Mouse (Mus musculus): ENCODE data around the gene Kdm1b.

The Kdm1b gene

DNA sequence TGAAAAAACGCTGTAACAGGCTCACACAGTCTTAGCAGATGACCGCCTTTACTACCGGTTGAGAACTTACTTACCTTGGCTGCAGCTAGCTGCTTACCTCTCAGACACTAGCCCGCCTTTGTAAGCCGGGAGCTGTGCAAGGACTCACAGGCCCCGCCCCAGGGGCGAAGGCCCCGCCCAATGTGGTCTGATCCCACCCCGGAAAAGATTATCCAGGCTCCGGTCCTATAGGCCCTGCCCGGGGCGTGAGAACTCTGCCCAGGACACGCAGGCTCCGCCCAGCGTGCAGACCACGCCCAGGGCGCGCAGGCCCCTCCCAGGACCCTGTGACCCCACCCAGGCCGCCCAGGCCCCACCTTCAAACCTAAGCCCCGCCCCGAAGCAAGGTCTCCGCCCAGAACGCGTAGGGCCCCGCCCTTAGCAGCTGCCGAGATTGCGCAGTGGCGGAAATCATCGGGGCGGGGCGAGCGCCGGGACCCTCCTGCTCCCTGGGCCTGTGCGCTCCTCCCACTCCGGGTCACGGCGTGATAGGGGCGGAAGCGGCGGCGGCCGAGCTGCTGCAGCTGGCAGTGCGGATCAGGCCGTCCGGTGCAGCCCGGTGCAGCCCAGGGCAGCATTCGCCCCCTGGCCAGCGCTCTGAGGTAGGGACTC lies at the start of gene Kdm1b:
Gene Kdm1b (plus strand): TSS at position 470 of the 651 bp plus-strand sequence.
- DNase-seq (ENCODE audit: low spot score in 2 of 2): peak; percentile 95 to 97

DNA sequence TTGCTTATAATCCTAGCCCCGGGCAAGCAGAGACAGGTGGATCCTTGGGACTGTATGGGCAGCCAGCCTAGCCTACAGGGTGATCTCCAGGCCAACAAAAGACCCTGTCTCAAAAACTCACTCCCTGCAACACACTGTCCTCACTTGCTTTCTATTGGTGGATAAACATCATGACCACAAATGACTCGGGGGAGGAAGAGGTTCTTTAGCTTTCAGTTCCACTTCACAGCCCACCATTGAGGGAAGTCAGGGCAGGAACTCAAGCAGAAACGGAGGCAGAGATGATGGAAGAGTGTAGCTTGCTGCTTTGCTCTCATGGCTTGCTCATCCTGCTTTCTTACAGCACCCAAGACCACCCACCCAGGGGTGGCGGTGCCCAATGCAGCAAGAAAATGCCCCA lies 45.9 kb upstream of the Kdm1b start:
- DNase-seq (ENCODE audit: low spot score in 2 of 2): no peak

GRCm38 (mm10) chr13:46999498-46999897 lies 43.8 kb upstream of the Kdm1b start:
- DNase-seq (ENCODE audit: low spot score in 2 of 2): no peak

DNA sequence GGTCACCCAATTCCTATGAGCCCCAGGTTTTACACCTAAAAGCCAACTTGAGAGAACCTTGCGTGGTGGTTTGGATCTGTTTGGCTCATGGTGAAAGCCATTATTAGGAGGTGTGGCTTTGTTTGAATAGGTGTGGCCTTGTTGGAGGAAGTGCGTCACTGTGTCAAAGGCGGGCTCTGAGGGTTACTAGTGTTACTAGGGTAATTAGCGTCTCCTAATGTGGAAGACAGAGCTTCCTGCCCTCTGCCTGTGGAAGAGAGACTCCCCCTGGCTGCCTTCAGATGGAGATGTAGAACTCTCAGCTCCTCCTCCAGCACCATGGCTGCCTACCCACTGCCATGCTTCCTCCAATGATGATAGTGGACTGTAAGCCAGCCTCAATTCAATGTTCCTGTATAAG lies 41.7 kb upstream of the Kdm1b start:
- no peak for DNase-seq (ENCODE audit: low spot score in 2 of 2)

DNA sequence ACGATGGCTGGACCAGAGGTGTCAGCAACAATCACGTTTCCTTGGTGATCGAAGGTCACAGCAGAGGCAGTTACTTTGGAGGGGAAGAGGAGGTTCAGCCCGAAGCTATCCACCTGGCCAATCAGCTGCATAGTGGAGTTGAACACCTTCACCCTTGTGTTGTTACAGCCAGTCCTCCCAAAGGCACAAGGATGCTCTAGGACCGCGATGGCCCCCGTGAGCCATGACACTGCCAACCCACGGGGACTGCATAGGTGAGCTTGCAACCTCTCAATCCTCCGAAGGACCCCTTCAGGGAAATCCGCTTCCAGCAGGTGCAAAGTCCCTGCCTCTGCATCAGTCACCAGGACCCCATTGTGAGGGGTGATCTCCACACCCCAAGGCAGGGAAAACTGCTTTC lies 29.6 kb upstream of the Kdm1b start:
- no peak for DNase-seq (ENCODE audit: low spot score in 2 of 2)

DNA sequence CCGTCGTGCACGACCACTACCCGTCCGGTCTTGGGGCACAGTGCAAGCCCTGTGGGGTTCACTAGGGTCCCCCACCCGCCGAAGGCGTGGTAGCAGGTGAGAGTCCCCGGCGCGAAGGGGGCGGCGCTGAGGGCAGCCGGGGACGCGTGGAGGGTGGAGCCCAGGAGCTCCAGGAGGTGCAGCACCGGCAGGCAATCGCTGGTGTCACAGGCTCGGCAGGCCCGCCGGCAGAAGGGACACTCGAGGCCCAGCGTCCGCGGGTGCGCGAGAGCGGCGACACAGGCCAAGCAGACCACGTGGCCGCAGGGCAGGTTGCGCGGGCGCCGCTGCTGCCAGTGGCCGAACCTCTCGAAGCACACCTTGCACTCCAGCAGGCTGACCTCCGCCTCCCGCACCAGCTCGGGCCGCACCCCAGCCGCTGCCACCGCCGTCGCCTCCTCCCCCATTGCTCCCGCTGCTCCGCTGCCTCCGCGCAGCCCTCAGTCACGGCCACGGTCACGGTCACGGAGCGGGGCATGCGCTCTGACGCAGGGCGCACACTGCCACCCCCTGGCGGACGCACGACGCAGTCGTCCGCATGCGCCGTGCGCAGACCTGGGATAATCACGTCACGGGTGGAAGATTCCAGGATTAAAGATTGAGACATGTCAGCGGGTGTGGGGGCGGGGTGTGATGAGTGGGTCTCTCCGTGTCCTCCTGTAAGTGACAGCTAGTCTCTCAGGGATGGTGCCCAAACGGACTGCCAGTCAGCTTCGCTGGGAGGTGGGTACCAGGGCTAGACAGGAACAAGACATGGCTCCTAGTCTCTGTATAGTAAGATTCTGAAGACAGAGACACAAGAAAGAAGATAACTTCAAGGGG lies 28.7 kb upstream of the Kdm1b start, which contains the start of gene Nhlrc1:
Gene Nhlrc1 (minus strand): TSS at position 517 of the 861 bp plus-strand sequence.
- peak; percentile 67 to 71 for DNase-seq (ENCODE audit: low spot score in 2 of 2)

GRCm38 (mm10) chr13:47015195-47015501 lies 28.2 kb upstream of the Kdm1b start:
- DNase-seq (ENCODE audit: low spot score in 2 of 2): no peak

DNA sequence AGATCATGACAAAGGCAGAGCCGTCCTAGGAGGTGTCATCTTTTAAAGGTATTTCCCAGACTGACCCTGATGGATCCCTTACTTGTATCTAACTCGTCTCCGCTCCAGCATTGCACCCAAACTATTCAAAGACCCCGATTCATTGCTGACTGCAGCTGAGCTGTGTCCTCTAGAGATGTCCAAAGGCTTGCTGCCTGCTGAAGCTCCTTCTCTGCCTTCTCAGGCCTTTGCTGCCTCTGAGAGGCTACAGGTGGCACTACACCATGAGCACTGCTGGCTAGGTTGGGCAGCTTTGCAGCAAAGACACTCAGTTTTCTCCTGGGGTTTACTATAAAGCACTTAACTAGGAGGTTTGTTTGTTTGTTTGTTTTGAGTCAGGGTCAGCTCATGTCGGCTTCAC lies 26.0 kb upstream of the Kdm1b start:
- DNase-seq (ENCODE audit: low spot score in 2 of 2): peak; percentile 40 to 53

DNA sequence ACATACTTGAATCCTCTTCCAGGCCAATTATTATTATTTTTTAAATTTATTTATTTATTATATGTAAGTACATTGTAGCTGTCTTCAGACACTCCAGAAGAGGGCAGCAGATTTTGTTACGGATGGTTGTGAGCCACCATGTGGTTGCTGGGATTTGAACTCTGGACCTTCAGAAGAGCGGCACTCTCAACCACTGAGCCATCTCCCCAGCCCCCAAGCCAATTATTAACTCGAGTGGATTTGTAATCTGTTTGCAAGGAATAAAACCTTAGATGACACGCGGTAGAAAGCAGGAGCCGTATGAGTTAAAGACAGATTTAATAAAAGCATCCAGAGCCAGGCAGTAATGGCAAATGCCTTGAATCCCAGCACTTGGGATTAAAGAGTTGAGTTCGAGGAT lies 23.5 kb upstream of the Kdm1b start:
- DNase-seq (ENCODE audit: low spot score in 2 of 2): no peak

DNA sequence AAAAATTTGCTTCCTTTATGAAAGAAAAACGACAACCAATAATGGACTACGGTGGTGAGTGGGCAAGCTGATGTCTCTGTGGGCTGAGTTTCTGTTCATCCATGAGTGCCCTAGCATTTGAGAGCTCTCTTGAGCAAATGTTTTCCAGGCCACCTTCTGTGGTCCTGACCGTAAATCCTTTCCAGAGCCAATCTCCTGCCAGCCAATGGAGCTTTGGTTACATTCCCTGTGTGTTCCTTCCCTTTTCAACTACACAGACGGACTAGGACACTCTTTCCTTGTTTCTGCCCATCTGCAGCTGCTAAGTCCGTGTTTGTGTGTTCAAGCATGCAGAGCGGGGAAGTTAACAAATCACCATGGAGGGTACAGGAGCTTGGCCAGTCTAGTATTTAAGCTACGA lies 22.5 kb upstream of the Kdm1b start:
- DNase-seq (ENCODE audit: low spot score in 2 of 2): no peak

GRCm38 (mm10) chr13:47030376-47031107 lies 12.8 kb upstream of the Kdm1b start:
- DNase-seq (ENCODE audit: low spot score in 2 of 2): no peak

- no peak for DNase-seq (ENCODE audit: low spot score in 2 of 2)
Measured at GRCm38 (mm10) chr13:47033602-47034001, 9.7 kb upstream of the Kdm1b start.

- no peak for DNase-seq (ENCODE audit: low spot score in 2 of 2)
Measured at GRCm38 (mm10) chr13:47037946-47038345, 5.4 kb upstream of the Kdm1b start.

- DNase-seq (ENCODE audit: low spot score in 2 of 2): no peak
Measured at GRCm38 (mm10) chr13:47040061-47040460, 3.2 kb upstream of the Kdm1b start.

DNA sequence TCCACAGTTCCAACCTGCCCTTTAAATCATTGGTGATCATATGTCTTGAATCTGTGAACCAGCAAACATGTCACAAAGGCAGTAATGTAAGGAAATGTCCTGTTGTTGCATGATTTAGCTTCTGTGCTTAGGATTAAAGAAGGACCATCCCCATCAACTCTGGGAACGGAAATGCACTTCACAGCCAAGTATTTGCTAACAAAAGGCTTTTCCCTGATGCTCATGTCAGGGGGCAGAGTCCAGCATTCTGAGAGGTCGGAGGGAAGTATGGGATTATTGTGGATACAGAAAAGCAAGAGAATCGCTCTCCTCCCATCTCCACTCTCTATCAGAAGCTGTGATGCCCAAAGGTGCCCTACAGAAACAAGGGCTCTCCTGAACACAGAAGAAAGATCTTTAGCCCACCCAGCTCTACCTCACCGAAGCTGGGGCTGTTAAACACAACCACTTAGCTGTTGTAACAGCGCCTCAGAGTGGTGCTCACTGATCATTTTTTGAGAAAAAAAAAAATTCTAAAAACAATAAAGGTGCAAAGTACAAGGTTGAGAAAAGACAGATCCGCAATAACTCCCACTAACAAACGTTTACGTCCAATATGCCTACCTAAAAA lies 1.2 kb upstream of the Kdm1b start:
- DNase-seq (ENCODE audit: low spot score in 2 of 2): no peak

GRCm38 (mm10) chr13:47043833-47044616 lies 726 bp downstream of the Kdm1b start:
- peak in 1 of 2 experiments; percentile 13 for DNase-seq (ENCODE audit: low spot score in 2 of 2)

DNA sequence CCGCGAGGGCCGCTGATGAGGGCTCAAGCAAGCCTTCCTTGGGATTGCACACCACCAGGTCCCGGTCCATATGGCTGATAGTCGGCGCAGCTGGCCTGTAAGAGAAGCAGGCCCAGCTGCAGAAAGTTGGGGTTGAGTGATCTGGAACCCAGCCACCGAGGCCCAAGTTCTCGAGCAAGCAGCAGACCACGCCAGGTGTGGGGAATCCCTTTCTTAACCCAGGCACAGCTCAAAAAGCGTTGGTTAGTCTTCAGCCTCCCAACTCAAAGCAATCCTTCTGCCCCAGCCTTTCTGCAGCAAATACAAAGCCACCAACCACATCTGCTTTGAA lies 1.3 kb downstream of the Kdm1b start, which contains the start of gene Tpmt:
Gene Tpmt (minus strand): TSS at position 121 of the 331 bp plus-strand sequence.
- no peak for DNase-seq (ENCODE audit: low spot score in 2 of 2)

- DNase-seq (ENCODE audit: low spot score in 2 of 2): no peak
Measured at GRCm38 (mm10) chr13:47047996-47048395, 4.7 kb downstream of the Kdm1b start.

GRCm38 (mm10) chr13:47050009-47050408 lies 6.7 kb downstream of the Kdm1b start:
- DNase-seq (ENCODE audit: low spot score in 2 of 2): no peak

DNA sequence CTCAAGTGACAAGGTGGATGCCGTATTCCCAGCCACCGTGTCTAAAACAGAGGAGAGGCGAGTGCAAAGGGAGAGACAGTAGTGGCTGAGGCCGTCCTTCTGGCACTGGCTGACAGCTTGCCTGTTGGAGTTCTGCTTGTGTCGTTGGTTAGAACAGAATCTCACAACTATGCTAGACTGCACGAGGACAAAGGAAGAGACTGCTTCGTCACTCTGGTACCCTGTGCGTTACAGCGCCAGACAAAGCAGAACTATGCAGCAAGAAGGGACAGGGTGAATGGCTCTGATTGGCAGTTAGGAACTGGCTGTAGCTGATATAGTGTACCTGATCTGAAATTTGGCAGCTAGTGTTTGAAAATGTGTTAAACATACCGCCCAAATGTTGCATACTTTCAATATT lies 10.7 kb downstream of the Kdm1b start:
- no peak for DNase-seq (ENCODE audit: low spot score in 2 of 2)

GRCm38 (mm10) chr13:47056126-47056525 lies 12.8 kb downstream of the Kdm1b start:
- peak; percentile 48 to 65 for DNase-seq (ENCODE audit: low spot score in 2 of 2)
